14 mouse cellular contexts compared by ENCODE assay signal in the genomic region with DNA sequence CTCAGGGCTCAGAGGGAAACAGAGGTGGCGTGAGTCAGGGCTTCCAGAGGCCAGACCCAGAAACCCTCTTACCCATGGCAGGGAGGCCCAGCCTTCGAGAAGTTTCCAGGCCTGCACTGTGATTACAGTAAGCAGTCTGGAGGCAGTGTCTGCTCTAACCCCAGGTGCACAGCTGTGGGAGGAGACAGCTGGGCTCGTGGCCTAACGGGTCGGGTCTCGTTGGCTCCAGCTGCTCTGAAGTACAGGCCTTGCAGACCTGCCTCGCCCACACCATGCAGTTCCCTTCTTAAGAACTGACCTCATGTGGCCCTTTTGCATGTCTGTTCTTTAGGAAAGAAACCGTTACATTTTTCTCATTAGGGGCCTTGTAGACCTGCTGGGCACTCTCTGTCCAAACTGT.
DNase-seq lines count a peak whose midpoint lies in the region; ATAC-seq lines count a peak whose summit lies in the region.
"Had no signal": no experiment of that assay in that cellular context is flagged by ENCODE, and none has a peak within 500 bp of the region (broad histone marks: within the 10 kb centered on the region; RNA-seq: fewer than 3 reads in every experiment).

No protein-coding gene starts in this region.

- peaks cover 26% of the 10 kb centered on the region for H3K4me1 ChIP-seq in hindbrain, embryonic 13.5 days (replicated peaks)
- peaks cover 20% of the 10 kb centered on the region for H3K4me1 ChIP-seq in hindbrain, embryonic 12.5 days
- peaks cover 19% of the 10 kb centered on the region for H3K4me1 ChIP-seq in limb, embryonic 11.5 days (ENCODE audit: control insufficient read depth, insufficient read depth, low read length)

- WGBS in hindbrain, embryonic 13.5 days = 75% methylated on average over 8 of the region's 8 CpGs
- 53% methylated on average over 8 of the region's 8 CpGs for WGBS in hindbrain, embryonic 12.5 days
- WGBS in limb, embryonic 11.5 days = 39% methylated on average over 8 of the region's 8 CpGs

- no peak overlapping the region for H3K9ac ChIP-seq in hindbrain, embryonic 13.5 days
- H3K9ac ChIP-seq in hindbrain, embryonic 12.5 days = no peak overlapping the region
- 0 out of 2 replicates have a peak overlapping the region, but pooled peaks have one; percentile 14 for H3K9ac ChIP-seq in limb, embryonic 11.5 days (ENCODE audit: low read length)
- H3K9ac ChIP-seq: hindbrain, embryonic 15.5 days; liver, embryonic 13.5 days; neural tube, embryonic 12.5 days had no signal

- H3K27me3 ChIP-seq in hindbrain, embryonic 13.5 days = no peaks in the 10 kb centered on the region
- H3K27me3 ChIP-seq in hindbrain, embryonic 12.5 days = no peaks in the 10 kb centered on the region
- H3K27me3 ChIP-seq in limb, embryonic 11.5 days (ENCODE audit: control insufficient read depth, insufficient read depth, low read length) = no peaks in the 10 kb centered on the region
- H3K27me3 ChIP-seq: hindbrain, embryonic 15.5 days; neural tube, embryonic 12.5 days had no signal

- DNase-seq in MN1 (ENCODE audit: low spot score) = peak; percentile 15
- no peak for DNase-seq in limb, embryonic 11.5 days (ENCODE audit: low spot score)
- peak; percentile 90 for DNase-seq in thymus, postnatal 14 days
- DNase-seq in kidney, postnatal 4 days = no peak
- DNase-seq in cerebellum, adult 9-10 months = no peak
- DNase-seq in embryo, embryonic 9.5 days (ENCODE audit: extremely low spot score) = no peak
- DNase-seq: adrenal gland, postnatal 25 days; liver, embryonic 13.5 days; lung, postnatal 14 days had no signal

- 0 out of 2 replicates have a peak overlapping the region, but pooled peaks have one; percentile 5 for H3K27ac ChIP-seq in hindbrain, embryonic 13.5 days
- H3K27ac ChIP-seq in hindbrain, embryonic 12.5 days = no peak overlapping the region
- H3K27ac ChIP-seq in limb, embryonic 11.5 days (replicated peaks; ENCODE audit: low read depth, low read length) = no peak overlapping the region; the same call in 1 of the 2 replicates
- H3K27ac ChIP-seq: hindbrain, embryonic 15.5 days; liver, embryonic 13.5 days; neural tube, embryonic 12.5 days had no signal

- ATAC-seq in hindbrain, embryonic 13.5 days (ENCODE audit: low FRiP score) = no peak
- ATAC-seq in hindbrain, embryonic 12.5 days (ENCODE audit: low FRiP score) = no peak
- ATAC-seq in limb, embryonic 11.5 days (ENCODE audit: insufficient number of reproducible peaks, low FRiP score, low TSS enrichment, low read depth) = peak; percentile 48; the same call in 1 of the 2 replicates

- no peaks in the 10 kb centered on the region for H3K9me3 ChIP-seq in hindbrain, embryonic 13.5 days
- H3K9me3 ChIP-seq in hindbrain, embryonic 12.5 days (replicated peaks) = no peaks in the 10 kb centered on the region
- H3K9me3 ChIP-seq in limb, embryonic 11.5 days (ENCODE audit: control insufficient read depth, low read length) = no peaks in the 10 kb centered on the region
- H3K9me3 ChIP-seq: hindbrain, embryonic 15.5 days; liver, embryonic 13.5 days; neural tube, embryonic 12.5 days had no signal

- no peaks in the 10 kb centered on the region for H3K36me3 ChIP-seq in hindbrain, embryonic 13.5 days
- no peaks in the 10 kb centered on the region for H3K36me3 ChIP-seq in hindbrain, embryonic 12.5 days
- H3K36me3 ChIP-seq in limb, embryonic 11.5 days (ENCODE audit: control insufficient read depth, insufficient read depth, low read length) = no peaks in the 10 kb centered on the region; the same call in 1 of the 2 replicates
- H3K36me3 ChIP-seq: hindbrain, embryonic 15.5 days; liver, embryonic 13.5 days; neural tube, embryonic 12.5 days had no signal

- no peak overlapping the region for H3K4me3 ChIP-seq in hindbrain, embryonic 13.5 days
- H3K4me3 ChIP-seq in hindbrain, embryonic 12.5 days = no peak overlapping the region
- H3K4me3 ChIP-seq in limb, embryonic 11.5 days (ENCODE audit: low read depth, low read length) = no peak overlapping the region
- H3K4me3 ChIP-seq: hindbrain, embryonic 15.5 days; liver, embryonic 13.5 days; neural tube, embryonic 12.5 days had no signal

- H3K4me2 ChIP-seq in hindbrain, embryonic 13.5 days = no peak overlapping the region
- no peak overlapping the region for H3K4me2 ChIP-seq in hindbrain, embryonic 12.5 days (replicated peaks)
- H3K4me2 ChIP-seq in limb, embryonic 11.5 days (ENCODE audit: low read depth, severe bottlenecking) = no peak overlapping the region
- H3K4me2 ChIP-seq: hindbrain, embryonic 15.5 days; liver, embryonic 13.5 days; midbrain, embryonic 11.5 days; neural tube, embryonic 12.5 days had no signal

Comparison
In these comparisons a context has a peak if more than half of its experiments do, and no peak if none do; other contexts are left out.
1. DNase-seq: peak in MN1 (single experiment) and thymus, postnatal 14 days (single experiment); none in limb, embryonic 11.5 days (single experiment), kidney, postnatal 4 days (0 of 2), cerebellum, adult 9-10 months (single experiment) and embryo, embryonic 9.5 days (single experiment).